Mouse (Mus musculus) bone marrow, adult 2 months (tissue): ENCODE data around the gene Phyhipl.

Source experiments
- CTCF ChIP-seq: fragments of 200-500 bp; IDR thresholded peaks from 2 replicates; pipeline ENCODE4 v1.5.1; 2011; ENCODE audit warnings: low read length, control low read depth; ENCODE audit not compliant: control insufficient read depth, insufficient read depth
- POLR2A ChIP-seq: fragments of 200-500 bp; IDR thresholded peaks from 2 replicates; pipeline ENCODE4 v1.6.1; 2011; ENCODE audit warnings: low read depth, mild to moderate bottlenecking, control low read depth, low read length, borderline replicate concordance; ENCODE audit not compliant: control insufficient read depth

DNA sequence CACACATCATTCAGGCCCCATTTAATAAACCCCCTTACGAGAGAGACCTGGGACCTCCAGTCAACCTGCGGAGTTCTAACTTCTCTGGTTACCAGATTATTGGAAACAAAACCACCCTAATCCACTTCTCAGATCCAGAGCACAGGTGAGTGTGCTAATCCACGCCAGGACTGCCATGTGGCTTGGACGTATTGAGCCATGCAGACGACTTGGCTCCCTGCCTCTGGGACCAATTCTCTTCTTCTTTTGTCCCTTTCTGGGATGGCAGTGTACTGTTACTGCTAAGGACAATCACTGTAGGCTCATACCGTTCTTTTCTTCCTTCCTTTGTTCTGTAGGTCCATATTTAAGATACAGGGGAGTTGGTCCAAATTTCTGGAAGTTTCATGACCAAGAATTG lies 112.9 kb downstream of the Phyhipl start:
- TF ChIP-seq CTCF (no peak), POLR2A (no peak)
